Mouse (Mus musculus) cerebellum, adult (tissue): ENCODE measurements around the gene Tk1.
A peak's percentile ranks its signal among the peaks of the same experiment; 100 is the strongest.
"Not testable (repeated sequence)": the region's sequence is repeated elsewhere in the genome, so short reads cannot be mapped to it uniquely, and the experiment has no call there.

Experiments
- ATAC-seq: cut with Nextera tagmentation; 2 replicates; pipeline ENCODE4 v1.9.2; 2017; ENCODE audit warnings: mild to moderate bottlenecking, moderate library complexity, mixed read lengths; ENCODE audit not compliant: insufficient number of reproducible peaks, low FRiP score, low TSS enrichment

Gene Tk1

DNA sequence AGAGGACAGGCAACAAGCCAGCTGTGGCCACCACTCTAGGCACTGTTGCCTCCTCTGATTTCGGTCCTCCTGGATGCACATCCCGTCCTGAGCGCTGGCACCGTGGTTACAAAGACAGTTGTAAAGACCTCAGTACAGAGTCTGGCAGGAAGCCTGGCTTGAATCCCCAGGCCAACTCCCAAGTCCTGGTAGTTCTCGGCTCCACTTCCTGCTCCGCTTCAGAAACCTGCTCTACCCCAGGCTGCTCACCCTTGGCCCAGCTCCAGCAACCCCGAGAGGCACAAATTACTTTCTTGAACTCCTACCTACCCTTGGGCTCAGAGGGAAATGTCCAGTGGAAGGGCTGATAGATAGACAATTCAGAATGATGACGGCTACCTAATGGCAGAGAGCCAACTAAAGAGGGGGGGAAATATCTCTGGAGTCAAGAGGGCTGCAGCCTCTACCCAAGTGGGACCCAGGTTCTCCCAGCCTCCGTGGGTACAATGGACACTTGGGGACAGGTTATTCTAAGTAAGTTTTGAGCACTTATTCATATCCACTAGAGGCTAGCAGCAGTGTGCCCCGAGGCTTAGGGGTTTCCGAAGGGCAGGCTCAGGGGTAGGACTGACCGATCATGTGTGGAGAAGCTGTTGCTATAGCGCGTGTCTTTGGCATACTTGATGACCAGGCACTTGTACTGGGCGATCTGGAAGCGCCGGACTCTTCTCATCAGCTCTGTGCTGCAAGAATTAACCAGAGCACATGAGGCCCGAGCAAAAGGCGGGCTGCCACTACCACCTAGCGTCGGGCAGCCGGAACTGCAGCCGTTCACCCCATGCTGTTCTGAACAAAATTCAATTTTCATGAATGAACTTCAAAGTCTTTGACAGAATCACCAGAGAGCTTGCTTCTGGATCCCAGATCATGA is 1.6 kb downstream of the Tk1 start:
- ATAC-seq = 0 out of 2 replicates have a peak, but pooled peaks have one; percentile 69

DNA sequence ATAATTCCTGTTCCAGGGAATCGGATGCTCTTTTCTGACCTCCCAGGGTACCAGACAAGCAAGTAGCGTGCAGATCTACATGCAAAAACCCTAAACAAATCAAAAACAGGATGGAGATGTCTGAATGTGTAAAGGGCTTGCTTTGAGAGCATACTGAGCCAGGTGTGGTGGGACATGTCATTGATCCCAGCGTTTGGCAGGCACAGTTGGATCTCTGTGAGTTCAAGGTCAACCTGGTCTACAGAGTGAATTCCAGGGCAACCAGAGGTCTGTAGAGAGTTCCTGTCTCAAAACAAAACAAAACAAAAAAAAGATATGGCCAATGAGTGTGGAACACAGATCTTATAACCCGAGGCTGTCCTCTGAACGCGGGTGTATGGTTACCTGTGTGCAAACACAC is 2.5 kb downstream of the Tk1 start:
- ATAC-seq = no peak

DNA sequence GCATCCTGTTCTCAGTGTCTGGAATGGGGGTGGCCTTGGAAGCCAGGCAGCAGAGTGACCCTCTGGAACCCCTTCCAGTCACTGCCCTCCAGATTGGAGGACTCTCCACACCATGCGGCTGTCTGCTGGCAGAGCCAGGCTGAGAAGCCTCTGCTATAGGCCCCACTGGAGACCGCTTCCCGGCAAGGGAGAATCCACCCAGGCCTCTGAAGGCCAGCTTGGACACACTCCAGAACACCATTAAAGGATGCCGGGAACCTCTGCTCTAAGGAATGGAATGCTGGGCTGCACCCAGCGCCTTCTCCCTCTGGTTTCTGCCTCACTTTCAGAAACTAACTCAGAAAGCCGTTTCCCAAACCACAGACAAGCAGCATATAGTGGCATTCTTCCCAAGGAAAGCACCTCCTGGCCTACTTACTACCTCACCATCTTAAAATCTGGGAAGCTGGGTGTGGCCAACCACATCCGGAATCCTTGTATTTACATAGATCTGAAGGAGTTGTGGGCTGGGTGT is 3.1 kb downstream of the Tk1 start:
- no peak for ATAC-seq

DNA sequence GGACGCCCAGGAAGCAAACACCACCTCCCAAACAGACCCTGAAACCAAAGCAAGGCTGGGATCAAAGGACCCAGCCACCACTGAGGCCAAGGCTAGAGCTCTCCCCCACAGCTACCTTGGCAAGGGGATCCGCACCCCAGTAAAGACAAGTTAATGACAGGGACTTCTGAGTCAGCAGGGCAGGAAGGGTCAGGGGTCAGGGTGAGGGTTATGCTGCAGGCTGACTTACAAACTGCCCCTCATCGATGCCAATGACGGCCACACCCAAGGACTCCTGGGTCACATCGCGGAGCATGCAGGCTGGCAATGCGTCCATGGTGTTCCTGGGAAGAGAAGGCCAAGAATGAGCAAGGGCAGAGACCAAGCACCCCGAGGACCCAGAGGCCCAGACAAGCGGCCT is 4.0 kb downstream of the Tk1 start:
- ATAC-seq = no peak

DNA sequence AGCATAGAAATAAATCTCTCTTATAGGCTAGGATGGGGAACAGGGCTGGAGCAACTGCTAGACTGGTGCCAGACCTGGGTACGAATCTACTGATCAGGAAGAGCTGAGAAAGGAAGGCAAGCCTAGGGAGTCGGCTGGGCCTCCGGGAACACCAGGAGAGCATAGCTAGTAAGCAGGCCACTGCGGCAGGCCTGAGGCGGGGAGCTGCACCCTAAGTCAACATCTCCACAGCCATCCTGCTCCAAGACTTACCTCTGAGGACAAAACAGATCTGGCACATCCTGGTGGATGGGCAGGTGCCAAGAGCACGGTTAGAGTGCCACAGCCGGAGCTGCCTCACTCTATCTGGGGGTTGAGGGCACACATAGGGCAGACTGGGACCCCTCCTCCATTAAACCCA is 5.7 kb downstream of the Tk1 start:
- no peak for ATAC-seq

DNA sequence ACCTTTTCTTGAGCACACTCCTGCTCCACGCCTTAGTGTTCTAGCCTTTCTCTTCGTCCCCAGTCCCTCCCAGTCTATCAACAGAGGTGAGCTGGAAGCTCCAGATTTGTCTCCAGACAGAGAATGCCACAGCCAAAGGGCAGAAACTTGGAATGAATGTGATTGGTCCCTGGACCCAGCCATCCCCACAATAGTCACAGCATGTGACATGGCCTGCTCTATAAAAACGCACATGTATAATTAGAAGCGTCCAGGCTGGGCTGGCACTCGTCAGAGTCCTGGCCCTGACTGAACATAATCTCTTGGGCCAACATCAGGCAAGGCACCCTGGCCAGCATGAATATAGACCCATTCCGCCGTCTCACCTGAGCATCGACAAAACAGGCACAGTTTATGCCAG is 6.8 kb downstream of the Tk1 start:
- no peak for ATAC-seq

DNA sequence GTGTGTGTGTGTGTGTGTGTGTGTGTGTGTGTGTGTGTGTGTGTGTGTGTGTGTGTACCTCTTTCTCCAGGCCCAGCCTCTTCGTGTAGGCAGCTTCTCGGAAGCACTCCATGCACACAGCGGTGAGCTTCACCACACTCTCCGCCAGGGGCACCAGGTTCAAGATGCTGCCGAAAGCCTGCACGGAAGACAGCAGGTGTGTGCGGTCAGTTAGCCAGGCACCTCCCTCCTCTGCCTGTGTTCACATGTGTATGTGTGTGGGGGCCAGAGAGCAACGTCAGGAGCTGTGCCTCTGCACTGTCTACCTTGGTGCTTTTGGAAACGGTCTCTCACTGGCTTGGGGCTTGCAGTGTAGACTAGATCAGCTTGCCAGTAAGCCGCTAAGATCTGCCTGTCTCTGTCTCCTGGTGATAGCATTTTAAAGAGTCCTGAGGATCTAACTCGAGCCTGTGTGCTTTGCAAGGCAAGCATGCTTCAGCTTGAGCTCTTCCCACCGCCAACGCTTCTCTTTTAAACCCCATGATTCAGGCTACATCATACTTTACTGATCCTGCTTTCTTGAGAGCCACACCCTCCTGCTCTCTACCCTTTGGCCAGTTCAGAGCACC is 9.4 kb downstream of the Tk1 start:
- no peak for ATAC-seq

DNA sequence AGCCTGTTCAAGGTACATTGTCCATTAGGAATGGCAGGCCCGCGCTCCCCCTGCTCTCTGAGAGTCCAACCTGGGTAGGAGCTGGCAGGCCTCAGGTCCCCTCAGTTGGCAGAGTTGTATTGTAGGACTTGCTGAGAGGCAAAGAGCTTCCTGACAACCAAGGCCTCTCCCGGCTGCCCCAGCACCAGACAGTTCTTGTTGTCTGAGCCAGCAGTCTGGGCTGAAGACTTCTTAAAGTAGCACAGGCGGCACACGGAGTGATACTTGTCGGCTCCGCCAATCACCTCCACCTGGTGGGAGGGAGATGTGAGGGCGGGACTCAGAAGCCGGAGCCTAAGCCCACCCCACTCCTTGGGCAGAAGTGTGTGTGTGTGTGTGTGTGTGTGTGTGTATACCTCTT is 10.0 kb downstream of the Tk1 start:
- ATAC-seq = not testable (repeated sequence)

DNA sequence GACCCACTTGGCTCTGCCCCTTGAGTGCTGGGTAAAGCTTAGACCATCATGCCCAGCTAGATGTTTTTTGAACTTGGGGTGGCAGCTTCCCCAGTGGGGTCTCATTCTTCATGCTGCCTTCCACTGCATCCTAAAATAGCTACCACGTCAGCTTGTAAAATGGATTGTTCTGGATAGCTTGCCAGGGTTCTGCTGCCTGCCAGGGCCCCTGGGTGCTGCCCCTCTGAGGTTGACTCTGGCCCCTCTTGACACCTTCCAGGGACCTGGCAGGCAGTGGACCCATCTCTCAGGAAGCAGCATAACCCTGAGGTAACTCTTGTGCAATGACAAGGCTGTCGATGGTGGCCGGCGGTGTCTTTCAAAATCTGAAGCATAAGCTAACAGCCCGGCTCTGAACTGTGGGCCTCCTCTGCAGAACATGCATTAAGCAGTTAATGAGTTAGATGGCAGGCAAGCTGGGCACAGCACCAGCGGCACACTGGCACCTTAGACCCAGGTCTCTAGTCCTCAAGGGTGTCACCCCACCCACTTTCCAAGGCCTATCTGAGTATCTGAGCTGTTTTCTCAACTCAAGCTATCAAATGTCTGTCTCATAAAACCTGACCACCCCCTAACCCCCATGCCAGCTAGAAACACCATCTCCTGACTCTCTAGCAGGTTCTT is 11.1 kb downstream of the Tk1 start:
- no peak for ATAC-seq

DNA sequence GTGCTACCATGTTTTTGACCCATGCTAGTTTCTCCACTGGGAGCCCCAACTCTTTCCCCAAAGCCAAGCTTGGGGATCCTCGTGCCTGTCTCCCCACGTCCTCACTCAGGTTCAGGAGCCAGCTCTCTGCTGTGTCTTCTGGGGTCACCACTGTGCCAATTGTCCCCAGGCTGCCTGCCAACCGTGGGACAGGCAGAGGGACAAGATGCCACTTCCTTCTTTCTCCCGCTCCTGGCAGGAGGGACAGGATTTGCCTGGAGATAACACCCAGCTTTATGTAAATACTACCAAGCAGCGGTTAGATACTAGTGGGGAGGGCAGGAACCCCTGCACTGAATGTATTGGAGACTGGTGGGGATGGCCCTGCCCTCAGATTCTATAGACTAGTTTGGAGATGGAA is 12.0 kb downstream of the Tk1 start:
- no peak for ATAC-seq

DNA sequence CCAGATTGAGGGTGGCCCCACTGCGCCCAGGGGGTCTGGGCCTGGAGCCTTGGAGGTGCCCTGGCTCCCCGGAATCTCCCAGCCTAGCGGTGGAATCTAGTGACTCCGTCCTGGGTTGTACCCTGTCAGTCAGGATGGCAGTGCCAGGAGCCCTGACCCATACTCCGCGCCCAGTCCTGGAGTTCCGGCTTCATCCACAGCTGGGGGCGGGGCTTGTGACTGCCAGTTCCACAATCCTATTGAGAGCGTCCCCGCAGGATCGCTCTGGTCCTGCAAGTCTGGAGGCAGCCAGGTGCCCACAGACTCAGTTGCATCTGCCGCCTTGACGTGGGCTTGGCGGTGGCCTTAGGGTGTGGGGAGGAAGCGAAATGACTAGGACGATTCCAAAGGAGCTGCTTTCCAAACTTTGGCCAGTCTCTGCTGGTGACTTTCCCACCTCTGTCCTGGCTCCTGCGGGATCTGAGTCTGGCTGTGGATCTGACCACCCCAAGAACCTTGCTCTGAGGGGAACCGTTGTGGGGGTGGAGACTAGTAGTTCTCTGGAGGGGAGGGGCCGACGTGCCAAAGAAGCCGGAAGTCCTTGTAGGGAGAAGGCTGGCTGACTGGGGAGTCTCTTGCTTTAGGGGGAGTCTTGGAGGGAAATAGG is 15.4 kb downstream of the Tk1 start:
- no peak for ATAC-seq

DNA sequence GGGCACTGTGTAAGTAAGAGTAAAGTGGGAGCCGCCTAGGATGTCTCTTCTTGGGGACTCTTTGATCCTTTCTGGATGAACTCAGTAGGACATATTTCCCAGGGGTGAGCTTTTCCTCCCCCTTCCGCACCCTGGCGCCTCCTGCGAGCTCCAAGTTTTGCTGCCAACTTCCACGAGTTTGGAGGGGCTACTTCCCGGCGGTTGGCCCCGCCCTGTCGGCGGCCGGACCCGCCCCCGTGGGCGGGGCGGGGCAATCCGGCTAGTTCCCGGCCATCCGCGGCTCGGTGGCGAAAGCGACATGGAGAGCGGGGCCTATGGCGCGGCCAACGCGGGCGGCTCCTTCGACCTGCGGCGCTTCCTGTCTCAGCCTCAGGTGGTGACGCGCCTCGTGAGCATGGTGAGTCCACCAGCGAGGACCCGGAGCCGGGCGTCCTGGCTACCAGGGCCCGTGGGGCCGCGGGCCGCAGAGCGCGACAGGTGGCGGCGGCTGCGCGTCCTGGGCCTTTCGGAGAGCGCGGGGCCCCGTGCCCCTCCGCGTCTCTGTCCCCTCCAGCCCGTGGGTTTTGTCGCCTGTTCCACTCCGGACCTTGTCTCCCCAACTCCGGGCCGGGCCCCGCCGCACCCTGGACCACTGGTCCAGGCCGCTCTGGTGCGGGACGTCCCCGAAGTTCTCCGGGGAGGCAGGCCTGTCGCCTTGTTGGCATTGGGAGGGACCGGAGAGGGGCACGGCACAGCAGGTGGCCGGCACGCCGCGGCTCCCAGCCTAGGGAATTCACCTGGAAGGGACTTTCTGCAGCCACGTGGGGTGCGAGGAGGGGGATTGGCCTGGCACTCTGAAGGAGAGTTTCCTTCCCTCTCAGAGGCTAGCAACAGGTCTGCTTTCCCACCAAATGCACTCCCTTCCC is 16.2 kb downstream of the Tk1 start, which contains the start of the genes Gm20708 and Syngr2:
Gene Gm20708 (plus strand): TSS at position 262 of the 905 bp plus-strand sequence.
Gene Syngr2 (plus strand): TSS at position 262 of the 905 bp plus-strand sequence.
- ATAC-seq = no peak

DNA sequence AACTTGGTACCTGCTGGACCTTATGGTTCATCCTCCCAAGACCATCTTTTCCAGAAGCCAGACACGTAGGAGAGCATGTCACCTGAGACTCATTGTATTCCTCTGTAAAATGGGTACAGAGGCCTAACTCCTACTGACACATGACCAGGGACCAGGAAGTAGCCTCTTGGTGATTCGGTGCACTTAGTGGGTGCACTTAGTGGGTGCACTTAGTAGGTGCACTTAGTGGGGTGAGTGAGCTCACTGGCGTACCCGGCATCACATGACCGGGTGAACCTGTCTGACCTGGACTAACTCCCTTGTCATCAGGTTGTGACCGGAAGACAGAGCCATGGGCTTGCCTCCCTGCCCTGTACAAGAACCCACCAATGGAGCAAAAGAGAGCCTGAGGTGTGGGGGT is 19.1 kb downstream of the Tk1 start:
- ATAC-seq = no peak

DNA sequence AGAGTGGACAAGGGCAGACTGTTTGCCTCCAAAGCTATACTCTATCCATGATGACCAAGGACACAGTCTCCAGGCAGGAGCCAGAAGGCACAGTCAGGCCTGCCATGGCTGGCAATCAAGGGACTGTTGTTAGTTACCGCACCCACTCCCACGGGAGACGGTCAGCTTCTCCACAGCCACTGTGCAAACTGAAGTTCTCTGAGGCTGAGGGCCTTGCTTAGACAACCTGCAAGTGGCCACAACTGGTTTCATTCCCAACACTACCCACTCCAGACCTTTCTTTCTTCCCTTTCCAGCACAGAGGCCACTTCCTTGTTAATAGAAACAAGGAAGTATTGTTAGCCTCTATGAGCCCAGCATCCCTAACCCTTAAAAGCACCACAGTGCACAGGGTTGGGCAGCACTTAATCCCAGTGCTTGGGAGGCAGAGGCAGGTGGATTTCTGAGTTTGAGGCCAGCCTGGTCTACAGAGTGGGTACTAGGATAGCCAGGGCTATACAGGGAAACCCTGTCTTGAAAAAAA is 22.7 kb downstream of the Tk1 start:
- no peak for ATAC-seq

DNA sequence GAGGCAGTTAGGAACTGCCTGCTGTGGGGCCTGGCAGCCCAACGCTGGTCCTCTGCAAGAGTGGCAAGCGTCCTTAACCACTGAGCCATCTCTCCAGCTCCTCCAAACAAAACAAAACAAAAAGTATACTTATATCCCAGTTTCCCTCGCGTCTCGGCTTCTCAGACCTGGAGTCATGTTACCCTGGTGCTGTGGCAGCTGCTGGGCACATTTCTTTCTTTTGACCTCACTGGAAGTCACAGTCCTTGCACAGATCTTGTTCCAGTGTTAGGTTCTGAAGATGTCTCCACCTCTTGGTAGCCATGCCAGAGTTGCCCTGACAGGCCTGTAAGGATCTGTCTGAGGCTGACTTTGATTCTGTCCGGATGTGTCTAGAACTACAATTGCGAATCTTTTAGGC is 24.2 kb downstream of the Tk1 start:
- ATAC-seq = no peak

DNA sequence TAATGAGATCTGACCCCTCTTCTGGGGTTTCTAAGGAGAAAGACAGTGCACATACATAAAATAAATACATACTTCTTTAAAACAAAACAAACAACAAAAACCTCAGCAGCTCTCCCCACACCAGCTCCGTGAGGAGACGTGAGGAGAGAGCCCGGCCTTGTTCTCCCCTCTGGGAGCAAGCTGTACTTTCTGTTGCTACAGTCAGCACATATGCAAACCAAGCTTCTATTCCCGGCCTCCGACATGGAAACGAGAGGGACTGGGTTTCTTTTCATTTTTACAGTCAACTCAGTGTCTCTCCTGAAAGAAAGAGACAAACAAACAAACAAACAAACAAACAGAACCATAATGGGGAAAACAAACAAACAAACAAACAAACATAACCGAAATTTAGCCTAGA is 25.9 kb downstream of the Tk1 start:
- no peak for ATAC-seq

DNA sequence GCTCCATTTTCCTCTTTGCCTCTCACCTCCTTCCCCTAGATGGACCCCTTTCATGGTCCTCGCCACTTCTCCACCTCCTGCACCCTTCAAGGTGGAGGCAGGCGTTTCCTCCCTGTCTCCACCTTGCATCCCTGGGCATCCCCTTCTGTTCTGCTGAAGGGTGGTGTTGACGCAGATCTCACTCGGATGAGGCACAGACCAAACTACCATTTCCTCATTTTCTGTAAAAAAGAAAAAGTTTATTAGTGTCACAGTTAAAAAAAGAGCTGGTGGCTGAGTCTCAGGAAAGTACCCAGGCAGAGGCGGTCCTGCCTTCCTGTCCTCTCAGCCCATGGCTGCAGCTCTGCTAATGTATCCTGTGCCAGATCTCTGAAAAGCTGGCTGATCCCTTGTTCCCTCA is 26.7 kb downstream of the Tk1 start:
- ATAC-seq = no peak

DNA sequence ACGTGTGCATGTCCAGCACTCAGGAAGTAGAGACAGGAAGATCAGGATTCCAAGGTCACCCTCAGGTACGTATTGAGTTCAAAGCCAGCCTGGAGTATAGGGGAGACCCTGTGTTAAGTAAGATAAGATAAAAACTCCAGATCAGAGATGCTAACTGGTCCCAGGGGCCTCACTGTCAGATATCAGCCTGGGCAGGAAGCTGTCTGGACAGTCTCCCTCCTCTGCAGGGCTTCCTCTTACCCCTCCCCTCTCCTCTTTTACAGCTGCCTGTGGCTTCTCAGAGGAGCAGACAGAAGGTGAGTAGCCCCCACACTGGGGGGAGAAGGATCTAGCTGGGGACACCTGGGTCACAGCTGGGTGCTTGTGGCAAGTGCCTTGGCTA is 27.7 kb downstream of the Tk1 start:
- no peak for ATAC-seq

DNA sequence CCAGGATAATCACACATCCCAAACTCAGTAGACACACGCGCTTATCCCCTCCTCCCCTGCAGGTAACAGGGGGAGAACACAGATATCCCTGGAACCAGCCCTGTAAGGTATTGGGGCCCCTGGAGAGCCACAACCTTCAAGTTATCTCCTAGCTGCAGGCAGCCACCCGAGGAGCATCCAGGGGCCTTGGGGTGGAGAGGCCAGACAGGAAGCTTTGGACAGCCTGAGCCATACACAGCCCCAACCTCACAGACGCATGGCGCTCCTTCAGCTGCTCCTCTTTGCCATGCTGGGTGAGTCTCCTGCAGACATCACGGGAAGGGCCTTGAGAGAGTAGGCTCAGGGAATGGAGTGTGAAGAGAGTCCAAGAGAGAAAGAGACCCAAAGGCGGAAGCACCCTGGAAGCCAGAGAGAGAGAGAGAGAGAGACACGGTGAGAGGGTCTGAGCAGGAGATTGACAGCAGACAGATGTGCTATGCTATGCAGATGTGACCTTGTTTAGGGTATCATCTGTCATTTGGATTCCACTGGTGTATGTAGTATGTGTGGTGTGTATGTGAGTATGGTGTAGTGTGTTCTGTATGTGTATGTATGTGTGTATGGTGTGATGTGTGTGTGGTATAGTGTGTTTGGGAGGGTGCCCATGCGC is 28.3 kb downstream of the Tk1 start, which contains the start of gene 6030468B19Rik:
Gene 6030468B19Rik (plus strand): TSS at position 150 of the 649 bp plus-strand sequence.
- no peak for ATAC-seq
